Mouse (Mus musculus) midbrain, embryonic 10.5 days (tissue): ENCODE results near the gene Trmt13. TPM values are rescaled to one million over a fixed set of nuclear protein-coding genes. Genes with fewer than 3 reads are reported as not detected.

Experiments
- DNase-seq: peaks from one replicate; pipeline ENCODE4 v3.0.0-alpha.2; 2017; ENCODE audit warnings: low spot score
- H3K27ac ChIP-seq: fragments of 300-500 bp; sonication (generic); replicated peaks from 2 replicates; pipeline ENCODE4 v1.5.1; 2016; ENCODE audit warnings: mild to moderate bottlenecking
- H3K27me3 ChIP-seq: fragments of 300-500 bp; sonication (generic); 2 replicates; pipeline ENCODE4 v1.6.1; 2016; ENCODE audit warnings: low read depth, mild to moderate bottlenecking; ENCODE audit not compliant: poor library complexity, severe bottlenecking
- H3K36me3 ChIP-seq: fragments of 300-500 bp; sonication (generic); 2 replicates; pipeline ENCODE4 v1.6.1; 2016; ENCODE audit warnings: mild to moderate bottlenecking, moderate library complexity
- H3K4me1 ChIP-seq: fragments of 300-500 bp; sonication (generic); 2 replicates; pipeline ENCODE4 v1.6.1; 2016
- H3K4me3 ChIP-seq: fragments of 300-500 bp; sonication (generic); 2 replicates; pipeline ENCODE4 v1.5.1; 2016; ENCODE audit warnings: mild to moderate bottlenecking, moderate library complexity
- H3K9me3 ChIP-seq: fragments of 300-500 bp; sonication (generic); replicated peaks from 2 replicates; pipeline ENCODE4 v1.6.1; 2016; ENCODE audit warnings: mild to moderate bottlenecking
- WGBS: fragments of 180-500 bp; shearing (Covaris S2); methylation state at CpG from one replicate; pipeline ENCODE4 v1.1.7; 2016; 5-methylcytosine and 5-hydroxymethylcytosine counted together
- polyA plus RNA-seq: library from polyadenylated mRNA; unstranded; fragments of >200 nt; fragmentation: Nextera tagmentation; extraction: Ambion mirVana; gene quantifications from 2 replicates; pipeline ENCODE4 v1.2.1, GENCODE M21; 2016

Trmt13 gene
- polyA plus RNA-seq, 1 experiment from 2014 or later: 25.0 TPM

DNA sequence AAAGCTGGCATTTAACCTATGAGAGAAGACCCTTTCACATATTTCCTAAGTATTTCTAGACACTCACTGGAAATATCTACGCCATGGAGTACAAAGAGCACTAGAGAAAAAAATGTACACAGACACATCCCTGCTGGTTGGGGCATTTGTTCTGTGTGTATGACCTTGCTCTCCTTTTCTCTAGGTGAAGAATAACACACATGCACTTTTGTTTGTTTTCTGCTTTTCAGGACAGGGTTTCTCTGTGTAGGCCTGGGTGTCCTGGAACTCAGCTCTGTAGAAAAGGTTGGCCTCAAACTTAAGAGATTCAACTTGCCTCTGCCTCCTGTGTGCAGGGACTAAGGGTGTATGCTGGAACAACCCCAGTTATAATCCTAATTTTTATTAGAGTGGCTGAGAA lies 32.0 kb upstream of the Trmt13 start:
- DNase-seq: no peak
- no peaks in the 10 kb centered on the region for H3K27me3 ChIP-seq
- no peaks in the 10 kb centered on the region for H3K9me3 ChIP-seq
- peaks cover 86% of the 10 kb centered on the region for H3K36me3 ChIP-seq
- H3K27ac ChIP-seq: no peak overlapping the region
- no peaks in the 10 kb centered on the region for H3K4me1 ChIP-seq
- H3K4me3 ChIP-seq: no peak overlapping the region
- WGBS: 95% methylated on average over 1 of the region's 1 CpGs

DNA sequence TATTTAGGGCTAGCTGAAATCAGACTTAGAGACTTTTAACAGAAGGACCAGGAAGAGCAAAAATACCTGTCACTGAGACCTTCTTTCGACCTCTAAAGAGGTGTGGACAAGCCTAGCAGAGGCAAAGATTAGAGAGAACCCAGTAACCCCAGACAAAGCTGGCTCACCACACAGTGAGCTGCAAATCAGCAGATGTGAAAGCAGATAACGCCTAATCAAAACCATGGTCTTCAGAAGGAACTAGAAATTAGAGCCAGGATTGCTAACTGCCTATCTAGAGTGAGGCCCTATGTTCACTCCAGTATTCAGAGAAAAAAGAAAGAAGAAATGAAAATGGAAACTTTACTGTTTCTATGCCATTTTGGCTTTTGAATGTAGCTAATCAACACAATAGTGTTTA lies 28.0 kb upstream of the Trmt13 start:
- Histone ChIP-seq H3K36me3 (peaks cover 99% of the 10 kb centered on the region), H3K9me3 (no peaks in the 10 kb centered on the region), H3K4me3 (no peak overlapping the region), H3K4me1 (no peaks in the 10 kb centered on the region), H3K27me3 (no peaks in the 10 kb centered on the region), H3K27ac (no peak overlapping the region)
- DNase-seq: no peak
- WGBS: 94% methylated on average over 2 of the region's 2 CpGs

DNA sequence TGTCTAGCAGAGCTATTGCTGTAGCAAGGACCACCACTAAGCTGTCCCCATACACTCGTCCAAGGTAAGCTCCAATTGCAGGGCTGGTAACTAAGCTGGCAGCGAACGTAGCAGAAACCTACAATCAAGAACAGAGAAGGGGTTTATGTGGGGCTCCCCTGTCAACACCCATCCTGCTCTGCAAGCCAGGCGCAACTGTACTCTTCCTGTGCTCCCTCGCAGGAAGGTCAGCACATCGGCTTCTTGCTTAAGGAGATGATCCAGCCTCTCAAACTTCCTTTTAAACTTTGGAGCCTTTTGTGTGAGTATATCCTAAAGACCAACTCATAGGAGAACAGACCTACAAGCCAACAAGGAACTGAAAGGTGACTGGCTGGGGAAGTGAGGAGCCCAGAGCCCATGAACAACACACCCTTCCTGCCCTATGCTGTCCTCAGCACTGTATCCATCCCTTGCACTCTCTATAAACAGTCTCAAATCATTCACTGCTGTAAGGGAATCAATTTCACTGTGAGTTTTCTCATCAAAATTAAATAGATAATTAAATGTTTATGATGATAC lies 27.5 kb upstream of the Trmt13 start:
- no peaks in the 10 kb centered on the region for H3K9me3 ChIP-seq
- H3K4me3 ChIP-seq: no peak overlapping the region
- no peak for DNase-seq
- H3K4me1 ChIP-seq: no peaks in the 10 kb centered on the region
- peaks cover 100% of the 10 kb centered on the region for H3K36me3 ChIP-seq
- no peak overlapping the region for H3K27ac ChIP-seq
- 94% methylated on average over 6 of the region's 6 CpGs for WGBS
- no peaks in the 10 kb centered on the region for H3K27me3 ChIP-seq

DNA sequence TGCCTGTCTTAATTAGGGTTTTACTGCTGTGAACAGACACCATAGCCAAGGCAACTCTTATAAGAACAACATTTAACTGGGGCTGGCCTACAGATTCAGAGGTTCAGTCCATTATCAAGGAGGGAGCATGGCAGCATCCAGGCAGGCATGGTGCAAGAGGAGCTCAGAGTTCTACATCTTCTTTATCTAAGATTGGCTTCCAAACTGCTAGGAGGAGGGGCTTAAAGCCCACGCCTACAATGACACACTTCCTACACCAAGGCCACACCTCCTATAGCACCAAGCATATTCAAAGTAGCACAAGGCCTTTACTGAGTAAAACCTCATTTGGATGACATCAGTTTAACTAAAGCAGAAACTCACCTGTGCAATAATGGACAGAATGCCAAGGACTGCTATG lies 25.6 kb upstream of the Trmt13 start:
- Histone ChIP-seq H3K9me3 (no peaks in the 10 kb centered on the region), H3K27me3 (no peaks in the 10 kb centered on the region), H3K27ac (no peak overlapping the region), H3K36me3 (peaks cover 100% of the 10 kb centered on the region), H3K4me3 (no peak overlapping the region), H3K4me1 (no peaks in the 10 kb centered on the region)
- 81% methylated on average over 1 of the region's 1 CpGs for WGBS
- DNase-seq: no peak

DNA sequence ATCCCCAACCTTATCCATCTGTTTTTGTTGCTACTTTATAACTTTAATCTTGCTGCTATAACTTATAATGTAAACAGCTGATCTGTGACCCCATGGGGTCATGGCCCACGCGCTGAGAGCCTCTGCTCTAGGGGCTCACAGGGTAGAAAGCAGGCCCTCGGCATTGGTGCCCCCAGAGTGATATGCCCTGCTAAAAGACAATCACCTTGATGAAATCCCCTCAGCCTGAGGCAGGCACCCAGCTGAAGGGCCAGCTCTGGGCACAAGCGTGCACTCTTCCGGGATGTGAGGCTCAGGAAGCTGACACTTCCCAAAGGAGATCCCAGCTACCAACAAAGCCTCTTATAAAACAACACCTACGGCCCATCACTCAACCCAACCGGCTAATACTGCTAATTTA lies 24.2 kb upstream of the Trmt13 start:
- no peaks in the 10 kb centered on the region for H3K9me3 ChIP-seq
- no peaks in the 10 kb centered on the region for H3K27me3 ChIP-seq
- H3K36me3 ChIP-seq: peaks cover 100% of the 10 kb centered on the region
- H3K4me1 ChIP-seq: no peaks in the 10 kb centered on the region
- 94% methylated on average over 7 of the region's 7 CpGs for WGBS
- H3K27ac ChIP-seq: no peak overlapping the region
- no peak overlapping the region for H3K4me3 ChIP-seq
- DNase-seq: no peak

DNA sequence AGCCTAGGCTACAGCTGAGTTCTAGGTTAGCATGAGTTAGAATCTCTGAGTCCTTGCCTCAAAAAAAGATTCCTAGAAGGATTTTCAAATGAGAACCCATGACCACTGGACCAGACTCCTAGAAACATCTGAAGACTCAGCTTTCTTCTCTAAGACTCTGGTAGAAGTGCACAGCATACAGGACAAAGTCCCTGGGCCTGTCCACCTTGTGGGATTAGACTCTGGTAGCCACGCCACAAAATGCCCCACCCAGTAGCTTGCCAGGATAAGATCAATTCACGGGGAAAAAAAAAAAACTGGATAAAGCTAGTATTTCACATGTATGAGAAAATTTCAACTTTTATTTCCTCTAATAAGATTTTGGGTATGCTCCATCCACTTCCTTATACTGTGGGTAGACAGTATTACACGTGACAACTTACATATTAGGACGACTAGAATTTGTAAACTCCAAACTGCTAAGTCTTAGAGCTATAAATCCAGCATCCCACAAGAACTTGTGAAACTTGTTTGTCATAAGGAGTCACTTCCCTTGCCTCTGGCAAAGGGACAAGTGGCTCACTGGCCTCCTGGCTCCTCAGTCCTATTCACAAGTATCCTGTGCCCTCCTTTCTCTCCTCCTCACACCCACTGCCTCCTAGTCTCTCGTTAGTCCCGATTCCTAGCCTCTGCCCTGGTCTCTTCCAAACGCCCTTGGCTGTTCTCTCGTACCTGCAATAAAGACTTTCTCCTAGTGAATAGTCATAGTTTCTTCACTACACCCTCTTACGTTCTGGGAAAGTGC lies 23.5 kb upstream of the Trmt13 start:
- WGBS: 87% methylated on average over 9 of the region's 9 CpGs
- peaks cover 100% of the 10 kb centered on the region for H3K36me3 ChIP-seq
- no peaks in the 10 kb centered on the region for H3K9me3 ChIP-seq

DNA sequence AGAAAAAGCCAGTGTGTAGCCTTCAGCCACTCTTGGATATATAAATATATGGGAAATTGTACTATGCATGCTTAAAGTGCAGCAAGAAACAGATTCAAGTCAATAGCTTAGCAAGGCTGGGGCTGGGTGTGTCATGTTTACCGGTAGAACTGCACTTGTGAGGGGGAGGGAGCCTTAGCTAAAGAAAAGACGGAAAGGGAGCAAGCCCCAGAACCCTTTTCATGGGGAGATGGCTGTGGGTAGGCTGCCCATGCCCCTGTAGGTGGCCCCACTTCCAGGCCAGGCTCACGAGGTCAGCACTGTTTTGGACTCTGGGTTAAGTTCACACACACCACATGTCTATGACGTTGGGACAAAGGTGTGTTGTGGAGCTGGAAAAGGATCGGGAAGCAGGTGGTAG lies 21.4 kb upstream of the Trmt13 start:
- no peaks in the 10 kb centered on the region for H3K9me3 ChIP-seq
- H3K4me1 ChIP-seq: no peaks in the 10 kb centered on the region
- WGBS: 80% methylated on average over 5 of the region's 5 CpGs
- DNase-seq: no peak
- no peak overlapping the region for H3K4me3 ChIP-seq
- H3K36me3 ChIP-seq: peaks cover 99% of the 10 kb centered on the region
- no peak overlapping the region for H3K27ac ChIP-seq
- H3K27me3 ChIP-seq: no peaks in the 10 kb centered on the region

More for the DNA sequence above, 23.5 kb upstream of the Trmt13 start:
- H3K27me3 ChIP-seq: no peaks in the 10 kb centered on the region
- no peaks in the 10 kb centered on the region for H3K4me1 ChIP-seq
- H3K27ac ChIP-seq: no peak overlapping the region
- no peak overlapping the region for H3K4me3 ChIP-seq
- DNase-seq: no peak

DNA sequence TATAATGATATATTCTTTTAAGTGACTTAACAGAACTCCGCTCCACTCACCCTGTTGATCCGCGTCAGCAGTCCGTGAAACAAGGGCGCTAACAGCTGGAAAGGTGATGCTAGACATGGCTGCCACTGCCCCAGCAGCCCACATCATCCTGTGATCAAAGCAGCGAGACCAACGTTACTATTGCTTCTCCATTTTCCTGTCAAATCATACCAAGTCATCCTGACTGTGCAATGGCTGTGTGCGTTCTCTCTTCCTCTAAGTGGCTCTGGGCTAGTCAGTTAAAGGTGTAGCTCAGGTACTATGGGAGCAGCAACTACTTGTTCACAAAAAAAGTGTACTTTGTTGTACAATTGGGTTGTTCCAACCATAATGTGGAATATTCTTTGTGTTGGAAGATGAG lies 20.5 kb upstream of the Trmt13 start:
- DNase-seq: no peak
- H3K27me3 ChIP-seq: no peaks in the 10 kb centered on the region
- H3K36me3 ChIP-seq: peaks cover 97% of the 10 kb centered on the region
- no peak overlapping the region for H3K27ac ChIP-seq
- no peaks in the 10 kb centered on the region for H3K9me3 ChIP-seq
- no peaks in the 10 kb centered on the region for H3K4me1 ChIP-seq
- 94% methylated on average over 8 of the region's 8 CpGs for WGBS
- no peak overlapping the region for H3K4me3 ChIP-seq

DNA sequence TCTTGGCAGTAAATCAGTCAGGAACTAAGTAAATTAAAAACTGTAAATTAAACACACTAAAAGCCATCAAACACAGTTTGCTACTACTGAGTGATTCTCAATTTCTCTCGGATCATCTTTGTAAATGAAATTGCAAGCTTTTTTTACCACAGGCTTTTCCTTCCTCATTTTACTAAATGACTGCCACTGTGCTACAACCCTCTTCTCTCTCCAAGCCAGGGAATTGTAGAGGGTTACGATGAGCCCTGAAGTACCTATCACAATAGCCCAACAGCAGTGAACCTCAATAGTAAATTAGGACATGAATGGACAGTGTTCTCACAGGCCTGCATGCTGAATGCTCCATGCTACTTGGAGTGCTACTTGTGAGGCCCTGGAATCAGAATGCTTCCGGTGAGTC lies 19.7 kb upstream of the Trmt13 start:
- Histone ChIP-seq H3K4me3 (no peak overlapping the region), H3K4me1 (no peaks in the 10 kb centered on the region), H3K27ac (no peak overlapping the region), H3K27me3 (no peaks in the 10 kb centered on the region), H3K36me3 (peaks cover 97% of the 10 kb centered on the region), H3K9me3 (no peaks in the 10 kb centered on the region)
- no peak for DNase-seq
- WGBS: 93% methylated on average over 3 of the region's 3 CpGs

DNA sequence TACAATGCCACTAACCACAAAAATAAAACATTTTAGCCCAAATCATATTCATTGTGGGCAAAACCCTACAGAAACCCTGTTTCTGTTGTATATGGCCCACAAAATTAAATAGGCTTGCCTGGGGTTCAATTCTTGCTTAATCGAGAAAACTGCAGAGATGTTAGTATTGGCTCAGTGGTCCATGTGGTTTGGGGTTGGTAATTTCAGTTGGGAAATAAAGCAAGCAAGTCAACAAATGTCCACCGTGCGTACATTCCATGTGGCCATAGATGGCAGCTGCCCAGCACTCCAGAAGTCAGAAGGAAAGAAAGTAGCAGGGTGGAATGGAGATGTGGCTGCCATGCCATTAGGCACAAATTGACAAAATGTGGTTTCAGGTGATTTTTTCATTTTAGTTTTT lies 18.6 kb upstream of the Trmt13 start:
- no peak overlapping the region for H3K4me3 ChIP-seq
- no peak for DNase-seq
- H3K27ac ChIP-seq: no peak overlapping the region
- H3K9me3 ChIP-seq: no peaks in the 10 kb centered on the region
- no peaks in the 10 kb centered on the region for H3K4me1 ChIP-seq
- no peaks in the 10 kb centered on the region for H3K27me3 ChIP-seq
- peaks cover 96% of the 10 kb centered on the region for H3K36me3 ChIP-seq
- WGBS: 93% methylated on average over 3 of the region's 3 CpGs

DNA sequence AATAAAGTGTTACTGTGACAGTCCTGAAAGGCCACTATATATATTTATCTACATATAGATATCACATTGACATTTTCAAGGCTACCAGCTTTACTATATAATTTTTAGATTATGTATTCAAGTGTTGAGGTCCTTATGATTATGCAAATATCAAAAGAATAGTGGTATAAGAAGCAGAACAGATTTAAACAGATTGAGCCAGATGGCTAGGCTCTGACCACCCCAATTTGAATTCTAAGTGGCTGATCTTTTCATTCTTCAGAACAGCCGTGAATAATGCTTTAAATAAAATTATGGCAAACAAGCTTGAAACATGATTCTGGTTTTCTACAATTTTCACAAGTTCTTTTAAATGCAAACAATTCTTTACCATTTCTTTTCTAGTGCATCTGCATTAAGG lies 17.1 kb upstream of the Trmt13 start:
- Histone ChIP-seq H3K36me3 (peaks cover 95% of the 10 kb centered on the region), H3K4me1 (no peaks in the 10 kb centered on the region), H3K4me3 (no peak overlapping the region), H3K27me3 (no peaks in the 10 kb centered on the region), H3K9me3 (no peaks in the 10 kb centered on the region), H3K27ac (no peak overlapping the region)
- DNase-seq: no peak
- WGBS: 91% methylated on average over 1 of the region's 1 CpGs

DNA sequence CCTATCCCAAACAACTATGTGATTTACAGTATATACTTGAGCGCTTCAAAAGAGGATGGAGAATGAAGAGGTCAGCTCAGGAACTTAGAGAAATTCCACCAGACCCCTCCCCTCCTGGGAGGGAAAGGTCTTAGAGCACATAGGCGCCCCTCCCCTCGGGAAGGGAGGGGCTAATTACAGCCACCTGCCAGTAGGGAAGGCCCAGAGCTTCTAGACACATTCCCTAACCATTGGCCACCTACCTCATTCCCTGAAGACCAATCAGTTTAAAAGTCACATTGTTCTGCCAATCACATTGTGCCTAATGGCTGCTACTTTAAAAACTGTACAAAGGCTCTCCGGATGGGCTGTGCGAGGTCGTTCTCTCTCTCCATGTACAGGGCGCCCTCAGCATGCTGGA lies 8.3 kb upstream of the Trmt13 start:
- no peak for DNase-seq
- H3K4me1 ChIP-seq: no peaks in the 10 kb centered on the region
- WGBS: 97% methylated on average over 7 of the region's 7 CpGs
- H3K27ac ChIP-seq: no peak overlapping the region
- H3K4me3 ChIP-seq: no peak overlapping the region
- H3K36me3 ChIP-seq: peaks cover 67% of the 10 kb centered on the region
- H3K9me3 ChIP-seq: no peaks in the 10 kb centered on the region
- H3K27me3 ChIP-seq: no peaks in the 10 kb centered on the region

DNA sequence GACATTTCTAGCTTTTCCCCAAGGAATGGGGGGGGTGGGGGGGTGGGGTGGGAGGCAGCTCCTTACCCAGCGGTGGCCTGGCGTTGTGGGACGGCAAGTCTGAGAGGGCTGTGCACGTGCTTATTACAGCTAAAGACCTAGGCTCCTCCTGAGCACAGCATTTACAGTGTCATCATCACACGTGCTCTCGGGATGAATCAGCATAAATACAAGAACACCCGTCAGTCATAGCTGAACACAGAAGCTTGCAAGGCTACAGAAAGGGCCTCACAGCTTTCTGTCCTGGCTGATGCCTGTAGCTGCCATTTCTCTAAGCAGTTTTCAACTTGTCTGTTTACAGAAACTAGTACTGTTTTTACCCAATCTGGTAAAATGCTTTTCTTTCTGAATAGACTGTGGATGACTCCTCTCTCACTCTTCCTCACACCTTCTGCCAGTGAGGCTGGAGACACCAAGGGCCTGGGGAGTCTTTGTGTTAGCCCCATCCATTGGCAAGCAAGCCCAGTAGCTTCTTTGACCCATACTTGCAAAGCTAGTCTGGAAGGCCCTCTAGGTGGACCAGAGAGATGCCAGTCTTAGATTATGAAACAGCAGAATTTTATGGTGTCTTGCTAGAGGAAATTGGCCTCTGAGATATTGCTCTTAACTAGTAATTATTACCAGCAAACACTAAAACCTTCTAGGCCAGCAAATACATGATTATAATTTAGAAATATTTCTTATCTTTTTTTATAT lies 6.4 kb upstream of the Trmt13 start:
- no peak overlapping the region for H3K4me3 ChIP-seq
- peaks cover 65% of the 10 kb centered on the region for H3K36me3 ChIP-seq
- 93% methylated on average over 7 of the region's 7 CpGs for WGBS
- no peak for DNase-seq
- H3K9me3 ChIP-seq: no peaks in the 10 kb centered on the region
- no peaks in the 10 kb centered on the region for H3K4me1 ChIP-seq
- no peaks in the 10 kb centered on the region for H3K27me3 ChIP-seq
- no peak overlapping the region for H3K27ac ChIP-seq
